Mouse (Mus musculus) forebrain, embryonic 14.5 days (tissue): ENCODE data around the gene Mcoln2. TPM values are rescaled to one million over a fixed set of nuclear protein-coding genes. Genes with fewer than 3 reads are reported as not detected.
"Not testable (repeated sequence)": the region's sequence is repeated elsewhere in the genome, so short reads cannot be mapped to it uniquely, and the experiment has no call there.

Experiments
- ATAC-seq: fragments of 200-750 bp; cut with Nextera tagmentation; 2 replicates; pipeline ENCODE4 v1.8.0; 2017; ENCODE audit warnings: mild to moderate bottlenecking, moderate library complexity
- DNase-seq: peaks from one replicate; pipeline ENCODE4 v3.0.0-alpha.2; 2015; ENCODE audit warnings: low spot score
- H3K27ac ChIP-seq: fragments of 300-500 bp; sonication (generic); 2 replicates; pipeline ENCODE4 v1.5.1; 2014; ENCODE audit warnings: low read depth, mild to moderate bottlenecking, control low read depth, low read length, moderate library complexity
- H3K27me3 ChIP-seq: fragments of 300-500 bp; sonication (generic); replicated peaks from 2 replicates; pipeline ENCODE4 v1.6.1; 2014; ENCODE audit warnings: low read length, control low read depth, mixed read lengths; ENCODE audit not compliant: control insufficient read depth, insufficient read depth
- H3K36me3 ChIP-seq: fragments of 300-500 bp; sonication (generic); 2 replicates; pipeline ENCODE4 v1.6.1; 2014; ENCODE audit warnings: low read length, control low read depth; ENCODE audit not compliant: control insufficient read depth, insufficient read depth
- H3K4me1 ChIP-seq: fragments of 300-500 bp; sonication (generic); 2 replicates; pipeline ENCODE4 v1.6.1; 2014; ENCODE audit warnings: antibody characterized with exemption, low read length, control low read depth; ENCODE audit not compliant: control insufficient read depth, insufficient read depth
- H3K4me2 ChIP-seq: fragments of 300-500 bp; sonication (generic); 2 replicates; pipeline ENCODE4 v1.6.1; 2014; ENCODE audit warnings: mild to moderate bottlenecking, control low read depth, low read length
- H3K4me3 ChIP-seq: fragments of 300-500 bp; sonication (generic); 2 replicates; pipeline ENCODE4 v1.5.1; 2014; ENCODE audit warnings: low read depth, low read length, control low read depth
- H3K9ac ChIP-seq: fragments of 300-500 bp; sonication (generic); 2 replicates; pipeline ENCODE4 v1.6.1; 2014; ENCODE audit warnings: mild to moderate bottlenecking, low read length, control low read depth, moderate library complexity
- H3K9me3 ChIP-seq: fragments of 300-500 bp; sonication (generic); replicated peaks from 2 replicates; pipeline ENCODE4 v1.6.1; 2016; ENCODE audit warnings: low read length, control low read depth, mixed read lengths; ENCODE audit not compliant: control insufficient read depth
- WGBS: fragments of 180-500 bp; shearing (Covaris S2); extraction: QIAGEN DNeasy Blood & Tissue Kit; methylation state at CpG from one replicate; pipeline ENCODE4 v1.1.7; 2014; 5-methylcytosine and 5-hydroxymethylcytosine counted together
- polyA plus RNA-seq: library from polyadenylated mRNA; unstranded; fragments of >200 nt; fragmentation: Nextera tagmentation; extraction: Ambion mirVana; gene quantifications from 2 replicates; pipeline ENCODE4 v1.2.1, GENCODE M21; 2014

The Mcoln2 gene
- polyA plus RNA-seq, 1 experiment from 2014 or later, result 0.56 TPM

- Histone ChIP-seq H3K36me3 (no peaks in the 10 kb centered on the region), H3K9me3 (no peaks in the 10 kb centered on the region), H3K27ac (no peak overlapping the region), H3K4me2 (no peak overlapping the region), H3K4me1 (no peaks in the 10 kb centered on the region), H3K27me3 (no peaks in the 10 kb centered on the region), H3K9ac (no peak overlapping the region), H3K4me3 (no peak overlapping the region)
- WGBS, result 90% methylated on average over 2 of the region's 2 CpGs
- DNase-seq, result no peak
- no peak for ATAC-seq
Observed at GRCm38 (mm10) chr3:146204375-146204774, 54.7 kb downstream of the Mcoln2 start.

GRCm38 (mm10) chr3:146205305-146205704, 55.7 kb downstream of the Mcoln2 start:
- H3K27ac ChIP-seq, result no peak overlapping the region
- no peaks in the 10 kb centered on the region for H3K4me1 ChIP-seq
- 78% methylated on average over 11 of the region's 11 CpGs for WGBS
- DNase-seq (no peak), ATAC-seq (no peak)
- no peaks in the 10 kb centered on the region for H3K27me3 ChIP-seq
- H3K4me3 ChIP-seq, result no peak overlapping the region
- H3K36me3 ChIP-seq, result no peaks in the 10 kb centered on the region
- H3K9me3 ChIP-seq, result no peaks in the 10 kb centered on the region
- no peak overlapping the region for H3K4me2 ChIP-seq
- H3K9ac ChIP-seq, result no peak overlapping the region

- ATAC-seq (no peak), DNase-seq (no peak)
- Histone ChIP-seq H3K27me3 (no peaks in the 10 kb centered on the region), H3K27ac (no peak overlapping the region), H3K4me1 (no peaks in the 10 kb centered on the region), H3K9me3 (no peaks in the 10 kb centered on the region), H3K36me3 (no peaks in the 10 kb centered on the region), H3K4me3 (no peak overlapping the region), H3K4me2 (no peak overlapping the region), H3K9ac (no peak overlapping the region)
- 87% methylated on average over 2 of the region's 2 CpGs for WGBS
Observed at GRCm38 (mm10) chr3:146206635-146207034, 57.0 kb downstream of the Mcoln2 start.

GRCm38 (mm10) chr3:146207440-146207839, 57.8 kb downstream of the Mcoln2 start:
- H3K36me3 ChIP-seq, result no peaks in the 10 kb centered on the region
- H3K27me3 ChIP-seq, result no peaks in the 10 kb centered on the region
- WGBS, result 77% methylated on average over 2 of the region's 2 CpGs
- ATAC-seq (no peak), DNase-seq (no peak)
- no peak overlapping the region for H3K27ac ChIP-seq
- H3K4me2 ChIP-seq, result no peak overlapping the region
- H3K4me1 ChIP-seq, result no peaks in the 10 kb centered on the region
- H3K9ac ChIP-seq, result no peak overlapping the region
- no peaks in the 10 kb centered on the region for H3K9me3 ChIP-seq
- no peak overlapping the region for H3K4me3 ChIP-seq

GRCm38 (mm10) chr3:146209759-146210158, 60.1 kb downstream of the Mcoln2 start:
- not testable (repeated sequence) for ATAC-seq, H3K9me3 ChIP-seq, H3K27me3 ChIP-seq, H3K36me3 ChIP-seq, DNase-seq, H3K4me2 ChIP-seq, H3K27ac ChIP-seq, H3K4me3 ChIP-seq, H3K9ac ChIP-seq, H3K4me1 ChIP-seq
- 94% methylated on average over 8 of the region's 8 CpGs for WGBS

DNA sequence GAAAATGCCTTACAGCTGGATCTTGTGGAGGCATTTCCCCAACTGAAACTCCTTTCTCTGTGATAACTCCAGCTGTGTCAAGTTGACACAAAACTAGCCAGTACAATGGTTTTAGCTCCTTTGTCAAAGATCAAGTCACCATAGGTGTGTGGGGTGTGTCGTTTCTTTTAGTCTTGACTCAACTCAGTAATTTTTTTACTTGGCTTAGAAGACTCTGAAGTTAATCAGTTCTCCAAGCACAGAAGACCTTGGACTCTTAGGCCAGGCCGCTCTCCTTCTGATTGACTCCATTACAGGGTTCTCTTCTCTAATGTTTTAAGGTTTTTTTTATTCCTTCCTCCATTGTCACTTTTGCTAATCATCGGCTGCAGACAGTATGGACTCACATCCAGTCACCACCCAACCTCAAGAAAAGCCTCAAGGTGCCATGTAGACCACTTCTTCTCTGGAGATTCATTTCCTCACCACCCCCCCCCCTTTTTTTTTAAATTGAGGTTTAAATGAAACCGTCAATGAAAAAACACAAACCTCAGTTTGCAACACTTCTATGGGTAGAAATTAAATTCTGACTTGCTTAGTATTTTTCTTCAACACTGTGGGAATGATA, 61.6 kb downstream of the Mcoln2 start:
- no peak overlapping the region for H3K27ac ChIP-seq
- WGBS, result 84% methylated on average over 4 of the region's 4 CpGs

DNA sequence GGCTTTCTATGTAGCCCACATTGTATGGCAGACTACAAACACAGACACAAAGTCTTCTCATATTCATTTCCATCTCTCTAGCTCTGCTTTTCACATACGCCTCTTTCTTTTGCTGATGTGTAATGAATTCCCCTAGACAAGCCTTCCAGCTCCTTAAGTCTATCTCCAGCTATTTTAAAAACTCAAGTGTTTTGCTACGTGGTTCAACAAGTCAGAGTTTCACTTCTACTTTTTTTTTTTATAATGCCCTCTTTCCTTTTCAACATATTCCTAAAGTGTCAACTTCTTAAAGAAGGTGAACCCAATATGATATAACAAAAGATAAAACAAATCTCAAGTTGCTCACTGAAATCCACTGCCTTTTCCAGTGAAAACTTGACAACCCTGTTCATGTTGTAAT, 62.3 kb downstream of the Mcoln2 start:
- Histone ChIP-seq H3K27ac (no peak overlapping the region), H3K9me3 (no peaks in the 10 kb centered on the region), H3K27me3 (no peaks in the 10 kb centered on the region), H3K9ac (no peak overlapping the region), H3K4me1 (no peaks in the 10 kb centered on the region), H3K36me3 (no peaks in the 10 kb centered on the region), H3K4me3 (no peak overlapping the region), H3K4me2 (no peak overlapping the region)
- no peak for DNase-seq
- 87% methylated on average over 2 of the region's 2 CpGs for WGBS
- no peak for ATAC-seq

More for the DNA sequence above, 61.6 kb downstream of the Mcoln2 start:
- no peak for ATAC-seq
- Histone ChIP-seq H3K36me3 (no peaks in the 10 kb centered on the region), H3K4me1 (no peaks in the 10 kb centered on the region), H3K4me2 (no peak overlapping the region), H3K9me3 (no peaks in the 10 kb centered on the region), H3K9ac (no peak overlapping the region), H3K4me3 (no peak overlapping the region), H3K27me3 (no peaks in the 10 kb centered on the region)
- no peak for DNase-seq

GRCm38 (mm10) chr3:146213336-146213735, 63.7 kb downstream of the Mcoln2 start:
- no peak overlapping the region for H3K27ac ChIP-seq
- DNase-seq, result no peak
- H3K36me3 ChIP-seq, result no peaks in the 10 kb centered on the region
- no peaks in the 10 kb centered on the region for H3K4me1 ChIP-seq
- no peak overlapping the region for H3K4me2 ChIP-seq
- H3K9ac ChIP-seq, result no peak overlapping the region
- no peak overlapping the region for H3K4me3 ChIP-seq
- H3K9me3 ChIP-seq, result no peaks in the 10 kb centered on the region
- no peaks in the 10 kb centered on the region for H3K27me3 ChIP-seq
- WGBS, result 91% methylated on average over 5 of the region's 5 CpGs
- no peak for ATAC-seq

GRCm38 (mm10) chr3:146216561-146216960, 66.9 kb downstream of the Mcoln2 start:
- H3K4me1 ChIP-seq, result 0 out of 2 replicates have a peak, but pooled peaks cover 4% of the 10 kb centered on the region
- no peak overlapping the region for H3K9ac ChIP-seq
- H3K9me3 ChIP-seq, result no peaks in the 10 kb centered on the region
- peaks cover 17% of the 10 kb centered on the region for H3K27me3 ChIP-seq
- no peaks in the 10 kb centered on the region for H3K36me3 ChIP-seq
- DNase-seq (no peak), ATAC-seq (no peak)
- WGBS, result 92% methylated on average over 3 of the region's 3 CpGs
- no peak overlapping the region for H3K4me3 ChIP-seq
- no peak overlapping the region for H3K4me2 ChIP-seq
- no peak overlapping the region for H3K27ac ChIP-seq
